Mouse (Mus musculus) cerebellum, postnatal 10 days (tissue): ENCODE results near the gene Edc3.

Source experiments
- DNase-seq, 2 experiments: peaks; one replicate each; pipeline ENCODE4 v3.0.0; 2021; ENCODE audit warnings: mixed read lengths in 2 of 2

Edc3 gene

DNA sequence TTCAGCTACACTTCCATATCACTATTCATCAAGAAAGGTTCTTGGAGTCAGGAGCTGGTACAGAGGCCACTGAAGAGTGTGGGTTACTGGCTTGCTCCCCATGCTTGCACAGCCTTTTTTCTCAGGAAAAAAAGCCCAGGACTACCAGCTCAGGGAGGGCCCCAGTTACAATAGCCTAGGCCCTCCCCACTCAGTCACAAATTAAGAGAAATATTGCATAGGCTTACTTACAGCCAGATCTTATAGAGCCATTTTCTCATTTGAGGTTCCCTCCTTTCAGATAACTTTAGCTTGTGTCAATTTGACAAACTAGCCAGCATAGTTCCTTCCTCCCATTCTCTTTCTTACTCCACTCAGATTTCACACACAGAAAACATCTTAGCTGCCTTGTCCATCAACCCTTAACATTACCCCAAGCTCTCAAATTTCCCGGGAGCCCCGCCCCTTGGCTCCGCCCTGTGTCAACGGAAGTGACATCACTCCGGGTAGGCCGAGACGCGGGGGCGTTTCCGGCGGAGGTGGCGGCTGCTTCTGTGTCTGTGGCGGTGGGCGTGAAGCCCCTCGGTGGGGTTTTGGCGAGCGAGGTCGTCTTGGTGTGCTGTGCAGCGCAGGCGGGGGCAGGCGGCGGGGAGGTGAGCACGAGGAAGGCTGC lies at the start of gene Edc3:
Edc3 (plus strand) TSS at position 473 of the 652 bp plus-strand sequence.
- DNase-seq, result peak; percentile 95 to 96

DNA sequence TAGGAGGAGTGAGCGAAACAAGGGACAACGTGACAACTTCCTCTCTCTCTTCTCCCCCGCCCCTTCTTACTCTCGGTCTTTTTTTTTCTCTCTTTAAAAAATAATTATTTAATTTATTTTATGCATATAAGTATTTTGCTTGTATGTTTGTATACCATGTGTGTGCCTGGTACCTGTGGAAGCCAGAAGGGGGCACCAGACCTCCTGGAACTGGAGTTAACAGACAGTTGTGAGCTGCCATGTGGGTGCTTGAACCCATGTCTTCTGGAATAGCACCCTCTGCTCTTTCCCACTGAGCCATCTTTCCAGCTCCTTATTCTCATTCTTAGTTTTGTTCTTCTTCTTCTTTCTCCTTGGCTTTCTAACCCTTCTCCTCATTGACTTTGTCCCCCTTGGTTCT lies 49.4 kb upstream of the Edc3 start:
- peak in 1 of 2 experiments; percentile 20 for DNase-seq

- peak; percentile 84 for DNase-seq
Observed at GRCm38 (mm10) chr9:57659774-57660173, 48.6 kb upstream of the Edc3 start.

DNA sequence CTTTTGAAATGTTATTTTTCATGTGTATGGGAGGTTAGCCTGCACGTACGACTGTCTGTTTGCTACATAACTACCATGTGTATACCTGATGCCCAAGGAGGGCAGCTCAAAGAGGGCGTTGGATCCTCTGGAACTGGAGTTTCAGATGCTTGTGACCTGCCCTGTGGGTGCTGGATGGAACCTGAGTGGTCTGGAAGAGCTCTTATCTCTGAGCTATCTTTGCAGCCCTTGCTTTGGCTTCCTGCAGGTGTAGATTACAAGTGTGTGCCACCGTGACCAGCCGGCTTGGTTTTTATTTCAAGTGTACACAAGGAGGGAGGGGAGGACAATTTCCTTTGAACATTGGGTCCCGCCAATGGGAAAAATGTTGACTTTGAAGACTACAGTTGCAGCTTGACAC lies 47.8 kb upstream of the Edc3 start:
- no peak for DNase-seq

- peak; percentile 29 to 30 for DNase-seq
Observed at GRCm38 (mm10) chr9:57661552-57661951, 46.8 kb upstream of the Edc3 start.

DNA sequence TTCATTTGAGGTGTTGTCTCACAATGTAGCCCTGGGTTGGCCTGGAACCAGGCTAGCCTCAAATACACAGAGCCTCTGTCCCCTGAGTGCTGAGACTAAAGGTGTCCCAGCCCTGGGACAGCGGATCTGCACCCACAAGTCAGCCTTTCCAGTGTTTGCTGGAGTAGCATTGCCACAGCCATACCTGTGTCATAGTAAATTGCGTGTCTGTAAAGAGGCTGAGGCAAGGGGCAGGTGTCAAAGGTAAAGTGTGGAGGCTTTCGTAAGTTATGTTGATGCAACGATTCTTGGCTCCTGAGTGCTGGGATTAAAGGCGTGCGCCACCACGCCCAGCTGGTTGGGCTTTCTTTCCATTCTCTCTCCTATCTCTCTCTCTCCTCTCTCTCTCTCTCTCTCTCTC lies 43.7 kb upstream of the Edc3 start:
- no peak for DNase-seq

- DNase-seq, result no peak
Observed at GRCm38 (mm10) chr9:57666536-57666935, 41.8 kb upstream of the Edc3 start.

DNA sequence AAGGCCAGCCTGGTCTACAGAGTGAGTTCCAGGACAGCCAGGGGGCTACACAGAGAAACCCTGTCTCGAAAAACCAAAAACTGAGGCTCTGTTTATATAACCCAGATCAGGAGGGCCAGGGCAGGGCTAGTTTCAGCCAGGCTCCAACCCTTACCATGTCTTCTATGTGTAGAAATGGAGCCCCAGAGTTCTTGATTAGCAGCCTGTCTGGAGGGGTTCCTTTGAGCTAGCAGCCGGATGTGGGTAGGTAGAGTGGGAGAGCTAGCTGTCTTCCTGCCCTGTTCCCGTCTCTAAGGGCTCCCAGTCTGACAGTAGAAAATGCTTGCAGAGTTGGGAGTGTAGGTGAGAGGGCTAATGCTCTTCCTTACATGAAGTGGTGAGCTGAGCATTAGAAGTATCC lies 41.2 kb upstream of the Edc3 start:
- no peak for DNase-seq

DNA sequence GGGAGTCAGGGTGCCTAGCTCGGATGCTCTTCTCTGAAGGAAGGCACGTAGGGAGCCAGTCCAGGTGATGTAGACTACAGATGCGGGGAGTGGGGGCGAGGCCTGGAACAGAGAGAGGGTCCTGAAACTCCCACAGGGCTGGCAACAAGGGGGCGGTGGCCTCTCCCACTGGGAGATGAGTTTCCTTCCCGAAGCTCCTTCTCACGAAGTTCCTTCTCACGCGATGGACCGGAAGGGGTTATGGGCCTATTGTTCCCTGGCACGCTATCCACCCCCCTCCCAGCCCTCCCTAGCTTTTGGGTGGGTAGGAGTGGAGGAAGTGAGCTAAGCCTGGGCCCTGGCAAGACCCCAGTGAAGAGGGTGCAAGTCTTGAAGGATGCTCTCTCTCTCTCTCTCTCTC lies 40.5 kb upstream of the Edc3 start:
- no peak for DNase-seq

GRCm38 (mm10) chr9:57668277-57668676 lies 40.1 kb upstream of the Edc3 start:
- DNase-seq, result no peak

GRCm38 (mm10) chr9:57669566-57669965 lies 38.8 kb upstream of the Edc3 start:
- DNase-seq, result no peak

DNA sequence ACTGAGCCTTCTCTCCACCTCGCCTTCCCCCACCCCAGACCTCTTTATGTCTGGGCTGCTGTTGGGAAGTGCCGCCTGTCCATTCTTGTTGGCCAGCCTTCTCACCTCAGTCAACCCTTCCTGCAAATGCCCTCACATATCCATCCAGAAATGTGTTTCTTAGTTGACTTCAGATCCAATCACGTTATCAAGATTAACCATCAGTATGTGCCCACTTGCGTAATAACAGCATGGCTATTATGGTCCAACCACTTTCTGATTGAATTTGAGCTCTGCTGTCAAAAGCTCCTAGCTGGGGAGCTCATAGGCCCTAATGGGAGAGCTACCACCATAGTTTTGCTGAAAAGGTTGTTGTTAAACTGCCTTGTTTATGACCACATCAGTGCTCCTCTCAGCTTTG lies 37.3 kb upstream of the Edc3 start:
- DNase-seq, result no peak

DNA sequence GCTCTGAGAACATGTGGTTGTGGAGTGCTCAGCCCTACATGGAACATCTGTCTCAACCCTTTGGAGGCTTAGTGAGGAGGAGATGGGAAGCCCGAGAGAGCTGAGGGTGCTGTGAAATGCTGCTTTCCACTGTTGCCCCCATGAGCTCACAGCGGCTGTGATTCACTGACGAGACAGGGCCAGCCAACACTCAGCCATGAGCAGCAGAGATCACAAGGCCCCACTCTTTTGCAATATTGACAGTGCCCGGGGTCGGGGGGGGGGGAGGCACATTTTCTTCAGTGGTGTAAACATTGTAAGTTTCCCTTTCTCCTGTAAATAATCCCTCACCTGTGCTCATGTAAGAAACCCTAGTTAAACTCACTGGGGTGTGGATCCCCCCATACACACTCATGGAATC lies 36.8 kb upstream of the Edc3 start:
- no peak for DNase-seq

DNA sequence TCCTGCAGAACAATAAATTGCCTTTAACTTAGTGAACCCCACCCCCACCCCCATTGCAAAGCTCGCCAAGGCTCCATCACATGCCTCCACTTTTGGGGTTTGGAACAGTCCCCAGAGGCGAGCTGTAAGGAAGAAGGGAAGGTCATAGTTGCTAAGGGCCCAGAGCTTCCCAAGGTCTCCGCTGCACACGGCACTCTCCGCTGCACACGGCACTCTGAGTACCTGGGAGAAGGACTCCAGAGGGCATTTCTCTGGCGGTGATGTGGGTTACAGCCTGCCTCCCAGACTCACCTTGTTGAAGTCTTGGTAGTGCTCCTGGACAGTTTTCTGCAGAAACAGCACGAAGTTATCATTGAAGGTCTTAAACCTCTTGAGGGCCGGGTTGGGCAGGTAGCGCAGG lies 26.9 kb upstream of the Edc3 start:
- no peak for DNase-seq

DNA sequence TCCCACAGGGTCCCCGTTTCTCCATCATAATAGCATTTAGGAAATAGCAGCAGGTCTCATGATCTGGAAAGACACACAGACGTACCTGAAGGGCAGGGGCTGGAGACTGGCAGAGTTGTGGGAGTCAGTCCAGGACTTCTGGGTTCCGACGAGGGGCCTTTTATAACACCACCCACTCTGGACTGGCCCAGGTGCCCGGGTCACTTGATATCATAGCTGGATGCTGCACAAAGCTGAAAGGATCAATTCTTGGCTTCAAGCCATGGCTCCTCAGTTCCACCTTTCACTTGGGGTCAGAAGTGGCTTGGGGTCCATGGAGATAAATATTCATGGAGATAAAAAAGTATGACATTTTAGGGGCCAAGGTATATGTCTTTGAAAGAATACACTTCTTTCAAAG lies 24.8 kb upstream of the Edc3 start, which contains the start of gene Cyp1a2:
Cyp1a2 (minus strand) TSS at position 184 of the 400 bp plus-strand sequence.
- DNase-seq, result no peak

- no peak for DNase-seq
Observed at GRCm38 (mm10) chr9:57686011-57686410, 22.3 kb upstream of the Edc3 start.

DNA sequence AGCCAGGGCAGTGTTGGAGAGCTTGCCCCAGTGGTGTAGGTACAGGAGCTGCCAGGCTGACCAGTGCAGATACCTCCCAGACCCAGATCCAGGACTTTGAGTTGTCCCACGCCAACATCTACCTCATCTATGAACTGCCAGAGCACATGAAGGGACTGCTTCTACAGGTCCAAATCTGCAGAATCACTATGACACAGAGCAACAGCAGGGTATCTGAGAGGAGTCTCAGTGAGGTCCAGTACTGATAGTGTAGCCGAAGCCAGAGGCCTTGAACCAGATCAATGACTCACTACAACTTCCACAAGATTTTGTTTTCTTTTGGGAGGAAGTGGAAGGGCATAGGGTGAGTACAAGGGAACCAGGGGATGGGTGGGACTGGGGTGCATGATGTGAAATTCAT lies 20.6 kb upstream of the Edc3 start, which contains the start of gene Cyp1a1:
Cyp1a1 (plus strand) TSS at position 178 of the 400 bp plus-strand sequence.
- no peak for DNase-seq

DNA sequence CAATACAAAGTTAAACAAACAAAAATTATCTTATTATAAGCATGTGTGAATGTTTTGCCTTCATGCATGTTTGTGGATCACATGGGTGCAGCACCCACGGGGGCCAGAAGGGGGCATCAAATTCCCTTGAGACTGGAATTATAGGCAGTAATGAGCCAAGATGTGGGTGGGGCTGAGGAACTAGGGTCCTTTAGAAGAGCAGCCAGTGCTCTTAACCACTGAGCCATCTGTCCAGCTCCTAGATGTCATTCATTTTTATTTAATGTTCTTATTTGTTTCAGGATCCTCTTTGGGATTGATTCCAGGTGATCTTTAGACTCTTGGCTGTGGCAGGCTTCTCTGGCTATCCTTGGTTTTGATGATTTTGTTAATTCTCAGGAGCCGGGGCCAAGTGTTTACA lies 20.2 kb upstream of the Edc3 start:
- peak; percentile 14 to 19 for DNase-seq

- DNase-seq, result no peak
Observed at GRCm38 (mm10) chr9:57688606-57689005, 19.7 kb upstream of the Edc3 start.

GRCm38 (mm10) chr9:57694108-57694507 lies 14.2 kb upstream of the Edc3 start:
- no peak for DNase-seq

- DNase-seq, result peak; percentile 76 to 79
Observed at GRCm38 (mm10) chr9:57696380-57697285, 11.7 kb upstream of the Edc3 start.

GRCm38 (mm10) chr9:57697380-57697779 lies 11.0 kb upstream of the Edc3 start:
- peak; percentile 11 to 16 for DNase-seq

DNA sequence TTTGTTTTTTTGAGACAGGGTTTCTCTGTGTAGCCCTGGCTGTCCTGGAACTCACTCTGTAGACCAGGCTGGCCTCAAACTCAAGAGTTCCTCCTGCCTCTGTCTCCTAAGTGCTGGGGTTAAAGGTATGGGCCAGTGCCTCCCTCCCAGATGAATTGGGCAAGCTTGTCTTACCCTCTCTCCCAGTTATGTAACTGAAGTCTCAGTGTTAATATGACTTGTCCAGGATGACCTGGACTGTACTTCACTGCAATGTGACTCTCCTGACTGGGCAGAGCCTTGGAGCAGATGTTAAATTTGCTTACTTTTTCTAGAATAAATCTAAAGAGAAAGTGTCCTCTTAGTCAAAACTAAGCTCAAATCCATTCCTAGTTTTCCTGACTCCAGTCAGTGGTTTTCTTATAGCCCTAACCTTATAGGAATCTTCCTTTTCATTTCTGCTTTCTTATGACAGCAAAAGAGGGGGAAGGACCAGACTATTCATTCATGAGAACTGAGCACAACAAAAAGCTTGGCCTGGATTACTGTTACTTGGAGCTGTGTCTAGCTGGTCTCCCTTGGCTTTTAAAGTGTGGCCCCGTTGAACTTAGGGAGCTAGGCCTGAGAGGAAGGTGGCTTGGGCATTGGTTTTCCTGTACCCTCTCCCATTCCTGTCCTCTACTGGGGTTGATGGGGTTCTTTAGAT lies 9.7 kb upstream of the Edc3 start:
- no peak for DNase-seq
